Mouse (Mus musculus) layer of hippocampus, postnatal 36 days (tissue): ENCODE results near the gene Rap1gap2. TPM values are rescaled to one million over a fixed set of nuclear protein-coding genes. Genes with fewer than 3 reads are reported as not detected.
"Not testable (repeated sequence)": the region's sequence is repeated elsewhere in the genome, so short reads cannot be mapped to it uniquely, and the experiment has no call there.

Experiments used
- DNase-seq, 2 experiments: peaks; one replicate each; pipeline ENCODE4 v3.0.0; 2022
- total RNA-seq, 2 experiments: library from RNA; stranded (reverse); gene quantifications; 2 replicates each; pipeline ENCODE4 v1.2.3; 2021

Gene Rap1gap2
- total RNA-seq, 2 experiments from 2014 or later, result 135 to 137 TPM

DNA sequence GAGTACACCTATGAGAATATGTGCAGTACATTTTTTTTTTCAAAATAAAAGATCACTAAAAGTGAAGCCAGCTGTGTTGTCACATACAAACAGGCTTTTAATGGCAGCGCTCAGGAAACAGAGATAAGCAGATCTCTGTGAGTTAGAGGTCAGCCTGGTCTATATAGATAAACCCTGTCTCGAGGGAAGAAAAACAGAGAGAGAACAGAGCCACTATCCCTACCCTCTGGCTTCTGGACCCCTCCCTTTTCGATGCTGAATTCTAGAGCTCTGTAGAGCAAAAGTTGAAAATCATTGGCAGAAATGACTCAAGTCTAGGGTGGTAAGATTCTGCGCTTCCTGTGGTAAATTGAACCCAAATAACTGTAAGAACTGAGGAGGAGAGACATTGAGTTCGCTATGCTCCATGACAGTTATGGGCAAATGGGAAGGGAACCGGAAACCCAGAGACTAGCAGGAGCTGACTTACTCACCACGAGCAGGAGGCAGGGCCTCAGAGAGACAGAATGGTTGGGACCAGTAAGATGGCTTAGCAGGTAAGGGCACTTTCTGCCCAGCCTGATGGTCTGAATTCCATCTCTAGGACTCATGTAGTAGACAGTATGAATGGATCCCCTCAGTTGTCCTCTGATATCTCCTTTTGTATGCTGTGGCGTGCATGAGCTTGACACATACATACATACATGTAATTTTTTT is 11.4 kb upstream of the Rap1gap2 start:
- DNase-seq, result no peak

GRCm38 (mm10) chr11:74619956-74620300 is 9.2 kb upstream of the Rap1gap2 start:
- no peak for DNase-seq

DNA sequence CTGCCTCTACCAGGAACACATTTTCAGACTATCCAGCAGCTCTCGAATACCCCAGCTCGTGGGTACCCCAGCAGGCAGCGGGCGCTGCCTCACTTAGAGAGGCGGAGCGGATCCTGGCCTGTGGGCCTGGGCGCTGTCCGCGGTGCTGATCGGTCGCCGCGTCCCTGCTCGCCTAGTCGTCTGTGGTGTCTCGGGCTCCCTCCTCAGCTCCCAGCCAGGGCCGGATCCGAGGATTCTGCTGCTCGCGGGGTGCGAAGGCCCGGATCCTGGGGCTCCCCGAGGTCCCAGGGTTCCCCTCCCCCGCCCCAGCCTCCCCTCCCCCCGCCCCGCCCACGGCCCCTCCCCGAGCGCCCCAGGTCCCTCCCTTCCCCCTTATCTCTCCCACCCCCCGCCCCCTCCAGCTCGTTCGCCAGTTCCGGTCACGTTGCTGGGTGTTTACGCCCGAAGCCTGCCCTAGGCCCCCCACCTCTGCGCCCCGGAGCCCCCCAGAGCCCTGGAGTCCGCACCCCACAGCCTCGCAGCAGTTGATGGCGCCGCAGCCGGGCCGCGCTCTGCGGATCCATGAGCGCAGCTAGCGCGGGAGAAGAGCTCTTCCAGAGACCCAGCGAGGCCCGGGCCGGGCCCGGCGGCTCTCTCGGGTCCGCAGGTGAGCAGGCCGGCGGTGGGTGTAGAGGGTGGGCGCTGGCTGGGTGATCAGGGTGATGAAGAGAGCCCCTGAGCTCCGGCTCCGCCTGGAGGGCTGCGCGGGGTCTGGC is 8.7 kb upstream of the Rap1gap2 start, which contains the start of gene Ccdc92b:
Ccdc92b (plus strand) TSS at position 405 of the 755 bp plus-strand sequence.
- DNase-seq, result peak; percentile 74 to 75

DNA sequence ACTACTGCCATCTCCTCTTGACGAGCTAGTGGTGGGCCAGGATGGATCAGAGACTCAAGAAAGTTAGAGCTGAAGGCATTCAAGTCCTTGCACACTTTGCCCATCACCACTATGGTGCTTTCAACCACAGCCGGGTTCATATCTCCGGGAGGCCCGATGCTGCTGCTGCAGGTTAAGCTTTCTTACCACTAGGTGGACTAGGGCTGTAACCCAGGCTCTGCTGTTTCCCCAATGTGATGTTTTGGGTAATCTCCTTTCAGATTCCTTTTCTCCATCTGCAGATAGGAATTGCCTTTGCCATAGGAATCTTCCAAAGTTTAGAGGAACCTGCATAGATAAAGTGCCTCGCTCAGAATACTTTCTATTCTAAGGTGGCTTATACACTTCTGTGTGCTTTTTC is 4.9 kb upstream of the Rap1gap2 start:
- no peak for DNase-seq

DNA sequence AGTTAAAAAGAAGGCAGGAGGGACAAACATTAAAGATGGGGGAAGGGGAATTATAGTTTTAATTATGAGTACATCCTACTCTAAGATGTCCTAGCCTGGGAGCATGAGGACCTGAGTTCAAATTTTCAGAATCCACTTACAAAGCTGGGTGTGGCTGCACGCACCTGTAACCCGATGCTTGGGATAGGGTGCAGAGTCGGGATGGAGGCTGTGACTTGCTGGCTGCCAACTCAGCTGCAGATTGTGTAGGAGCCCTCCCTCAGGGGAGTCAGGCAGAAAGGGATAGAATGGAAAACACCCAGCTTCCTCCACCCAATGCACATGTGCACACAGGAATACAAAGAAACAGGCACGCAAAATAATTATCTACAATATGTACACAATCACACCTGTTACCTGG is 2.7 kb upstream of the Rap1gap2 start:
- DNase-seq, result no peak

DNA sequence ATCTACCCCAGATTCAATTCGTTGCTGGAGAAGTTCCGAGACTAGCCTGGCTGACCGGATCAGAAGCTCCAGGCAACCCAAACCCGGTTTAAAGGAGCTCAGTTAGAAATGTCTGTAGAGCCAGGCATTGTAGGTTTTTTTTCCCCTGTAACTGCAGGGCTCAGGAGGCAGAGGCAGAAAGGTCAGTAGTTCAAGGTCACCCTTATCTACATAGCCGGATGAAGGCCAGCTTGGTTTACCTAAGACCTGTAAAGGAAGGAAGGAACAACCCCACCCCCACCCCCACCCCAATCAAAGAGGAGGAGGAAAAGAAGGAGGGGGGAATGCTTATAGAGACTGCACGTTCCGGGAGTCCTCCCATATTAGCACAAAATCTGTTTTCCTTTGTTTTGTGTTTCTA is 722 bp upstream of the Rap1gap2 start:
- DNase-seq, result no peak

DNA sequence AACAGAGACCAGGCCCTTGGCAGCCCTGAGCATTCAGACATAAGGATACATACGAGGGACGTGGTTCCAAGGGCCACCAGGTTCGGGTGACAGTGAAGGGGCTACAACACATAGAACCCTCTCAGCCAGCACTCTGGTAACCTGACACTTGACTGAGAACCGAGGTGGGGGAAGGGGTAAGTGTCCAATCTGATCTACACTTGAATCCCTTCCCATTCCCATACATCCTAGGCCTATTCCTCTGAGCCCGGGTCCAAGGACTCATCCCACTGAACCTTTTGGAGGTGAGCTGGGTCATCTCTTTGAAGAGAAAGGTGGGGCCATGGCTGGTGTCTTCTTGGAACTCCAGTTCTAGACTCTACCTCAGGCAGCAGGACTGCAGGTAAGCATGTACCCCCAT is 647 bp downstream of the Rap1gap2 start:
- no peak for DNase-seq

- DNase-seq, result no peak
These were observed 8.4 kb downstream of the Rap1gap2 start for GRCm38 (mm10) chr11:74602286-74602685.

GRCm38 (mm10) chr11:74597990-74598337 is 12.8 kb downstream of the Rap1gap2 start:
- no peak for DNase-seq

DNA sequence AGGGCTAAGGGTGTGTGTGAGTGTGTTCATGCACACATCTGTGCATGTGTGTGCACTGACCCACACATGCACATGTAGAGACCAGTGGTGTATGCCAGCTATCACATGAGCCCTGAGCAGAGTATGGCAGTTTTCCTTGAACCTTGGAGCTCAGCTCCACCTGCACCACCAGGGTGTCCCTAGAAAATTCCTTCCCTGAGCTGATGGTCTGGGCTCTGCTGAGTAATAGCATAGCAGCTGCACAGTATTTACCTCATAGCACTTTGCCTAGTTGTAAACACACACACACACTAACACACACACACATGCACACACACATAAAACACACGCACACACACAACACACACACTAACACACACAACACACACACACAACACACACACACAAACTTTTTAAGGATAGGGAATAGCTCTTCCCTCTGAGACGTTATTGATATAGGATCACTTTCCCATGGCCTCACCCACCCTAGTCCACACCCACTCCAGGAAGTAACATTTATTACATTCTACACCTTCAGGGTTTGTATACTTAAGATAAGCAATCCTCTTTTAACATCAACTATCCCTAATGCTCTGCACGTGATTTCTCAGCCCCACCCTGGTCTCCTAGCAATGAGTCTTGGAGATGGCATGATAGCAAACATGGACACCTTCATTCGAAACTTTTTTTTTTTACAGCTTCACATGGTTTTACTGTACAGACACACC is 13.3 kb downstream of the Rap1gap2 start:
- DNase-seq, result no peak

GRCm38 (mm10) chr11:74592246-74592645 is 18.5 kb downstream of the Rap1gap2 start:
- no peak for DNase-seq

DNA sequence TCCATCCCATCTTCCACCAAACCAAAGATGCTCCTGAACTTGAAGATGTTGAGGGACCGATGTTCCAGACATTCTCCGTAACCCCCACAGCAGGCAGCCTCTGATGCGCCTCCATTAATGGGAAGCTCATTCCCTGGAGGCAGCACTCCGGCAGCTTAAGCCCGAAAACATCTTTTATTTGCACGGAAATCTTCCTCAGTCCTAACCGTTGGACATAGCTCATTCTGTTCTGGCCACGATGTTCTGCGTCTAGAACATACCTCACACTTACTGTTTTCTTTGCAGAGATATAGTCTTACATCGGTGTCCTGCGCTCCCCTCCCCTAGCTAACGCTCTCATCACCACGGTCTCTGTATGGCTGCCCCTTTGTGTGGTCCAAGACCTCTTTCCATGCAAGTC is 20.0 kb downstream of the Rap1gap2 start:
- DNase-seq, result no peak

DNA sequence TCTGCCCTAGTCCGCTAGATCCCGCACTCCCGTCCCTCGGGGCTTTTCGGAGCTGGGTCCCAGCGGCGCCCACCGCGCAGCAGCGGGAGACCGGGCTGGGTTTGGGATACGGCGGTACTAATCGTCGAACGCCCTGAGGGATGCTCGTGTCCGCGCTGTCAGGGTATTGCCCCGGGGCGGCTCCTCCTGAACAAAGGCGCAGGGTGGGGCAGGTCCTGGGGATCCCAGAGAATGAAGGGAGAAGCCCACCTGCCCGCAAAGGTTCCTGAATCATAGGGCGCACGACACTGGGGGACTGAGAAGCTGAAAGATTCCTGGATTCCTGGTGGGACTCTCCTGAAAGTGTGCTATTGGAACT is 20.5 kb downstream of the Rap1gap2 start:
- DNase-seq, result peak in 1 of 2 experiments; percentile 19

DNA sequence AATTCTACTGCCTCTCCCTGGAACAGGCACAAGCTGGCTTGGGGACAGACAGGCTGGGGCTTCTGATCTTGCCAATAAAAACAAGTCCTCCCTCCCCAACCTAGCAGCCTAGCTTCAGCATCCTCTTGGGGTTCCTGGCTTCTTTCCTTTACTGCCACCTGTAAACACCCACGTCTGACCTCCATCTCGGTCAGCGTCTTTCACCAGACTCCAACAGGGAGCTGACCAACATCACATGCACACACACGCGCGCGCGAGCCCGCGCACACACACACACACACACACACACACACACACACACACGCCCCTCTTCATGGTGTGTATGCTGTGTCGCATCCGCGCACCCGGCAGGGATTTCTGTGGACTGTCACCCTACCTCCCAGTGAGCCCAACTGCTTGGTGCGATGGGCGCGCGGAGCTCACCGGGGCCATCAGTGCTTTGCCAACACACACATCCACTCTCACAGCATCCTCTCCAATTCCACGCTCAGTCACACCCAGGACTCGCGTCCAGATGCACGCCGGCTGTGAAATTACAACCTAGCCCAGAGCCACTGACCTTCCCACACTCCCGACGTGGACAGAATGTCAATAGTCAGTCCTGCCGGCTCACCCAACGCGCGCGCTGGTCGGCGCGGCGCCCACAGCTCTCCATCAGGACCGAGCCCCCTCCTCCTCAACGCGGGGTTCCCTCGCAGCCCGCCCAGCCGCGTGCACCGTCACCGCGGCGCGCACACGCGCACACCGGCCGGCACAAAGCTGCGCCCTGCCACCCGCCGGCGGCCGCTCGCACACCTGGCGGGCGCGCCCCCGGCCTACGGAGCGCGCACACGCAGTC is 21.1 kb downstream of the Rap1gap2 start:
- peak; percentile 48 to 56 for DNase-seq

DNA sequence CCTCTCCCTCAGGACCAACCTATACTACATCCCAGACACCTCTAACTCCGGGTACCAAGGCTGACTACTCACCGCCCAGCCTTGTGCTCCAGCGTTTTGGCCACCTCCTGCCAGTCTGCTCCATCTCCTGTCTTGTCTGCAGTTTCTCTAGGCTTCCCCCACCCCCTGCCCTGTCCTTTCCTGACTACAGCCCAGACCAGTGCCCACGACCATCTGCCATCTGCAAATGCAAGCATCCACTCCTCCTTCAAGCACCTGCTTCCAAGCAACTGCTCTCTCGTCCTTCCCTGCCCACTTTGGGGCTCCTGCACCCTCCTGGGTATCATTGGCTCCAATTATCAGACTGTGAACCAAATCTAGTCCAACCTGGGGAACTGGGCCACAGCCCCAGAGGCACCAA is 24.3 kb downstream of the Rap1gap2 start:
- DNase-seq, result no peak

- no peak for DNase-seq
These were observed 25.6 kb downstream of the Rap1gap2 start for GRCm38 (mm10) chr11:74584946-74585723.

DNA sequence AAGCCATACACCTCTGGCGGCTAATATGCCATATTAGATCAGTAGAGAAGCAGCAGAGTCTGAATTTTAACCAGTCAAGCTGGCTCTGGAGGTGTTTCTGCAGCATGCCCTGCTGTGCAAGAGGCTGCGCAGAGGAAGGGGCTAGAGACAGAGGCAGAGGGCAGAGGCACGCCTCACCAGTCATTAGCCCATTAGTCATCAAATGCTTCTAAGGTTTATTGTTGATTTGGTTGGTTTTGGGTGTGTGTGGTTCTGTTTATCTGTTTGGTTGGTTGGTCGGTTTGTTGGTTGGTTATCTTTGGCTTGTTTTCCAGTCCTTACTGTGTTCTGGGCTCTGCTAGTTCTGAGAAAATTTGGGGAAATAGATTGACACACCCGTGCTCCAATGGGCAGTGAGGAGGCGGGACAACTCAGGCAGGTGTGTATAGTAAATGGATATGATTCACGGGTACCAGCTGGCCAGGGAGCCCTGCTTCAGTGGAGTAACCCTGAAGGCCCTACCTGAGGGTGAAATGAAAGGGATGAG is 26.8 kb downstream of the Rap1gap2 start:
- DNase-seq, result no peak

DNA sequence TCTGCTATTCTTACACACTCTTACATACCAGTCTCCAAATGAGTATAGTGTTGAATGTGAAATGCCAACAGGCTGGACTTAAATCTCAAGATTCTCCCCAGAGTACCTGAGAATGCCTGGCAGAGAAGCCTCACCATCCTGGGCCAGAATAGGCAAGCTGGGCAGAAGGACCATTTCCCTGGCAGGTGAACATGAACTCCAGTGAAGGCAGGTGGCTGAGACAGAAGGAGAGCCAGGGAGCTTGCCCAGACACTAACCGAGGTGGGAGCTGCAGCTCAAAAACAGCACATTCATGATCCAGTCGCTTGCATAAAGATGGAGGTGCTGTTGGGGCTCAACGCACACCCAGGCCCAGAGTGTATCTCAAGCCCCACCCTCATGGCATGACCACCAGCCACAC is 28.3 kb downstream of the Rap1gap2 start:
- no peak for DNase-seq

- DNase-seq, result not testable (repeated sequence)
These were observed 29.4 kb downstream of the Rap1gap2 start for GRCm38 (mm10) chr11:74581333-74581732.

- DNase-seq, result no peak
These were observed 33.6 kb downstream of the Rap1gap2 start for GRCm38 (mm10) chr11:74577068-74577467.

GRCm38 (mm10) chr11:74575940-74576339 is 34.8 kb downstream of the Rap1gap2 start:
- peak in 1 of 2 experiments; percentile 37 for DNase-seq
